Mouse (Mus musculus): Measurements from ENCODE around the gene Gtf3a.

- TF ChIP-seq POLR2A (IDR thresholded peaks at IDR 0.05; ENCODE audit: borderline replicate concordance, extremely low read depth, low read depth, low read length) (no peak), CTCF (IDR thresholded peaks at IDR 0.05; ENCODE audit: insufficient read depth, low read length) (peak; percentile 55; the same call in 1 of the 2 replicates)
Observed at GRCm38 (mm10) chr5:146904404-146904803, 44.1 kb upstream of the Gtf3a start.
